Mouse (Mus musculus): ENCODE data around the gene Ugt8a.

Ugt8a gene

DNA sequence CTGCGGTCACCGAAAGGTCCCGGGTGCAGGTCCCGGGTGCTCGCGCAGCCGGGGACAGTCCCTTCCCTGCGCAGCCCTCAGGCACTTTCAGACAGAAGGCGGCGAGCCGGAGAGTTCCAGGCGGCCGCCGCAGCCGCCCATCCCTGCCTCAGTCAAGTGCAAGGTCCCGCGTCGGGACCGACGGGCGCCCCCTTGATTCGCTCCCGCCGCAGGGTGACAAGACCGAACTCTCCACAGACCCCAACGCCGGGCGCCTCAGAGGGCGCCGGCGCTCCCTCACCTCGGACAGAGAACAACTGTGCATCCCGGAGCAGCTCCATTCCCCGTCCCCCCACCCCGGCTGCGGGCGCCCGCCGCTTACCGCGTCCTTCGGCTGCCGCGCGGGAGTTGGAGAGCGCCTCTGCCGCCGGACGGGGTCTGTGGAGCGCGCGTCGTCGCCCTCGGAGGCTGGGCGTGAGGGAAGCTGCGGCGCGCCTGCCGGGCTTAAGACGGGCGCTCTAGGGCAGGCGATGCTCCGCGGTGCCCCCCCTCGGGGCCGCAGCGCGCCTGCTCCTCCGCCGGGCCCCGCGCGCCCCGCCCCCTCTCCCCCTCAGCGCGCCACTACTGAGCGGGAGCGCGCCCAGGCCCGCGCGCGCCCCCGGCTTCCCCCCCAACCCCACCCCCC lies at the start of gene Ugt8a:
TSS of gene Ugt8a (minus strand) at position 528 of the 664 bp plus-strand sequence.
- in situ Hi-C loops (cut with MboI; ENCODE audit: low pct_unique_long_range_greater_than_20kb in 1 of 2, low sequenced_read_pairs in 2 of 2, unreplicated experiment in 1 of 2) = no loop called here

DNA sequence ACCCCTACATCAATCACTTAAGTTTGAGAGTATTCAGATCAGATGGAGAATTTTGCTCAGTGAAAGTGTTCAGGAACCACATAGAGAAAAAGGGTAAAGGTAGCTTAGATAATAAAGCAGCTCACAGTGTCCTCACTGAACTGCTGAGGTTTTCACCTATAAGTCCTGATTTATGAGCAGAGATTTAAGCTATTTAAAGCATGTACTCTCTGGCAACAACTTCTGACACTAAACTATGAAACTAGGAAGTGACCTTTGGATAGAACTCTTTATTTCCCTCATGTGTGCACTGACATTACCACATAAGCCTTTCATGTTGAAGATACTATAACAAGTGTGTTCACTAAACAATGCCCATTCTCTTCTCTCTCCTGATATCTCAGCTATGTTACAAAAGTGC lies 48.2 kb upstream of the Ugt8a start:
- in situ Hi-C loops (cut with MboI; ENCODE audit: low pct_unique_long_range_greater_than_20kb in 1 of 2, low sequenced_read_pairs in 2 of 2, unreplicated experiment in 1 of 2) = no loop called here

DNA sequence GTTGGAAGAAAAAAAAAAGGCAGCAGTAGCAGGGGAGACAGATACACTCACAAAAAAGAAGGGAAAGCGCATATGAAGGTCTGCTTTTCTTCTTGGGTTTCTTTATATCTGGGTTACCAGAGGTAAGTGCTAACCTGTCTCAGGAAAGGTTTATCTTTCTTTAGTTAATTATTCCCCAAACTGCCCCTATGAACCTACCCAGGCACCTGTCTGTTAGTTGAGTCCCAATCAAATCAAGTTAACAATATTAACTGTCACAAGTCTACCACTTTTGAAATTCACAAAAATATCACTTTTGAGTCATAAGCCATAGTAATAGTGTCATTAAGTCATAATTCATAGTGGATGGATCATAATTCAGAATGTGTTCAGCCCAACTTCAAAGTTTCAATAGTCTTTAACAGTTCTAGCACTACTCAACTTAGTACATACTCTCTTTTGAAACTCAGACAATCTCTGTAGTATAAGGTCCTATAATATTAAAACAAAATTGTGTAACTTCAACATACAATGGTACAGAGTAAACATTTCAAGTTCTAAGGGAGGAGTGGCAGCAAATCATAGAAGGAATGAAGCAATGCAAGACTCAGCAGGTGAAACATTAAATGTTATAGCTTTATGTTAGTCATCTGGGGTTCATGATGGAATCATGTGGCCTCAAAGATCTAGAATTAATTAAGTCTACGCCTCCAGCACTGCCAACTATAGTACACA lies 45.4 kb upstream of the Ugt8a start:
- in situ Hi-C loops (cut with MboI; ENCODE audit: low pct_unique_long_range_greater_than_20kb in 1 of 2, low sequenced_read_pairs in 2 of 2, unreplicated experiment in 1 of 2) = no loop called here

DNA sequence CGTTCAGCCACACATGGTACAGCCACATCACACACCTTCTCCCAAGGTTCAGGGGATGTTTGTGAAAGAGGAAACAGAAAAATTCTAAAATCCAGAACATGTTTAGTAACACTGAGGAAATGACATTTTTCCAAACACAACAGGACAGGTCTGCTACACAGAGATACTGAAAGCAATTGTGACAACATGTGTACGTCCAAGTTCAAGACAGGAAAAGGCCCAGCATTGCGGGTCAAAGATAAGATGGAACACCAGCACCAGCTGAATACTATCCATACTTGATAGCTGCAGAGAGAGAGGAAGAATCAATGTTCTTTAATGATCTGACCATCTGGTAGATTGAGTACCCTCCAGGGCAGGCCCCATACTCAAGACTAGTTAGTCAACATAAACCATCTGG lies 41.1 kb upstream of the Ugt8a start:
- in situ Hi-C loops (cut with MboI; ENCODE audit: low pct_unique_long_range_greater_than_20kb in 1 of 2, low sequenced_read_pairs in 2 of 2, unreplicated experiment in 1 of 2) = no loop called here

DNA sequence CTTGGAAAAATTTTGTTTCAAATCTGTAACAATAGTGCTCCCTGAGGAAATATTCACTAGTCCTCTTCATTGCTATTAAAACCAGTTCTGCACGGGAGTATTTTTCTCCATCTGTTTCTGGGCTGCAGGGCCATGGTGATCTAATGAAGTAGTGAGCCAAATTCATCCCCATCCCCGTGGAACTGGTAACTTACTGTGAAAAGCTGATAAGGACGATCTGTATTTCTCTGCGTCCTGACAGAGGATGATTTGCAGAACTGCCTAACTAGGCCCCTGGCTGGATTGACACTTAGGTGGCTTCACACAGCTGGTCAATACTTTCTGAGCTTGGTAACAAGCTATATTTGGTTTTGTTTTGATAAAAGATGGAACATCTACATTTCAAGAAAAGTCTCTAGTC lies 37.5 kb upstream of the Ugt8a start:
- in situ Hi-C loops (cut with MboI; ENCODE audit: low pct_unique_long_range_greater_than_20kb in 1 of 2, low sequenced_read_pairs in 2 of 2, unreplicated experiment in 1 of 2) = no loop called here

DNA sequence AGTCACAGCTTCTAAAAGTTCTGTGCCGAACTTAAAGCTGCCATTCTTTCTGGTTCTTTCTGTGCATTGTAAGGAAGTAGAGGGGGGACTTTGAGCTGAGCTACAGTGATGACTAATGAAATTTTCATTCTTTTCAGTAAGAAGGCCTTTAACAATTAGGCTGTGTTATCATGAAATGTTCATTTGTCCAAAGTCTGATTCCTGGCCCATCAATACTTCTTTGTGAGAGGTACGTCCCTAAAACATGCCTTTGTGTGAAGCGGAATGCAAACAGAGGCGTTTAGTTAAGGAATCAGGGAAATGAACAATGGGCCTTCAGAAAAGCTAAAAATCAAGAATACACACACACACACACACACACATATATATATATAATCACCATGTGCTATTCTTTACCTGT lies 31.0 kb upstream of the Ugt8a start:
- in situ Hi-C loops (cut with MboI; ENCODE audit: low pct_unique_long_range_greater_than_20kb in 1 of 2, low sequenced_read_pairs in 2 of 2, unreplicated experiment in 1 of 2) = no loop called here

DNA sequence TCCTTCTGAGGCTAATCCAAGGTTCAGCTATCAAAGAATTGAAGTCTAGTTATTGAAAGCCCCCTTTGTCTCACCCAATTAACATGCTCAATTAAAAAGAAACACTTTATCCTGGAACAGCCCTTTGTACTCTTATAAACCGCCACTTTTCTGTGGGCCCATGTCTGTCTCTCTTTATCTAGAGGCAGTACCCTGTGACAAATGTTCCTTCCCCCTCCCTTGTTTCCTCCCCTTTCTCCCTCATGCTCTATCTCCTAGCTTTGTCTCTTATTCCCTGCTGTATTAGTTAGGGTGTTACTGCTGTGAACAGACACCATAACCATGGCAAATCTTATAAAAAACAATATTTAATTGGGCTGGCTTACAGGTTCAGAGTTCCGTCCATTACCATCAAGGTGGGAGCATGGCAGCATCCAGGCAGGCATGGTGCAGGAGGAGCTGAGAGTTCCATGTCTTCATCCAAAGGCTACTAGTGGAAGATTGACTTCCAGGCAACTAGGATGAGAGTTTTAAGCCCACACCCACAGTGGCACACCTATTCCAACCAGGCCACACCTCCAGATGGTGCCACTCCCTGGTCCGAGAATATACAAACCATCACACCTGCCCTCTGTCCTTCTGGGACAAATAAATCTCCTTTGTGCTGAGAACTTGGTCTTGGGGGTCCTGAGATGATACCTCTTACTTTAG lies 17.9 kb upstream of the Ugt8a start:
- in situ Hi-C loops (cut with MboI; ENCODE audit: low pct_unique_long_range_greater_than_20kb in 1 of 2, low sequenced_read_pairs in 2 of 2, unreplicated experiment in 1 of 2) = no loop called here

DNA sequence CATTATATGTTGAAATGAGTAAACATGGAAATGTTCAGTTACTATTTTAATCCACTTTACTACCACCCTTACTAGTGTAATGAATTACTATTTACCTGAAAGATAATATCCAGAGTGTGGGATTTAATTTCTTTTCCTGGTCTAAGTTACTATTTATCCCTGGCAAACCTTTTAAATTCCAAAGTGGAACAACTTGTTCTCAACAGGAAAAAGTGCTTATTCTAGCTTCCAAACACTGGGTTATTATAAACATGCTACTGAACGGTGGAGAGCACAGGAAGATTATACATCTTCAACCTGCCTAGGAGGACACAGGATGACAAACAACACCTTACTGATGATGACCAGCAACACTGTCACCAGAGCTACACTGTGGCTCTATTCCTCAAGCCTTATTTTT lies 16.5 kb upstream of the Ugt8a start:
- in situ Hi-C loops (cut with MboI; ENCODE audit: low pct_unique_long_range_greater_than_20kb in 1 of 2, low sequenced_read_pairs in 2 of 2, unreplicated experiment in 1 of 2) = no loop called here

DNA sequence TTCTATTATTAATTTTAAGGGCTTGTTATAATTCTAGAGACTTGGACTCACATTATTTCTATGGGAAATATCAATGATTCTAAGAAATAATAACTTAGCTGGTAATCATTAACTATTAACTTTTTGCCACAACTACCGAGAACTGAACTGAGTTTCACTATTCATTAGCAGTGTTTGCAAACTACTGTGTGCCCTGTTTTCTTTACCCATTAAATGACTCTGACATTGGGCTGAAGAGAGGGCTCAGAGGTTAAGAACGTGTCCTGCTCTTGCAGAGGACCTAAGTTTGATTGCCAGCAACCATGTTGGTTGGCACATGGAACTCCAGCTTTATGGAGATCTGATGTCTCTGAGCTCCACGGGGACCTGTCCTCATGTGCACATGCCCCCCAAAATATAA lies 2.4 kb upstream of the Ugt8a start:
- in situ Hi-C loops (cut with MboI; ENCODE audit: low pct_unique_long_range_greater_than_20kb in 1 of 2, low sequenced_read_pairs in 2 of 2, unreplicated experiment in 1 of 2) = no loop called here

DNA sequence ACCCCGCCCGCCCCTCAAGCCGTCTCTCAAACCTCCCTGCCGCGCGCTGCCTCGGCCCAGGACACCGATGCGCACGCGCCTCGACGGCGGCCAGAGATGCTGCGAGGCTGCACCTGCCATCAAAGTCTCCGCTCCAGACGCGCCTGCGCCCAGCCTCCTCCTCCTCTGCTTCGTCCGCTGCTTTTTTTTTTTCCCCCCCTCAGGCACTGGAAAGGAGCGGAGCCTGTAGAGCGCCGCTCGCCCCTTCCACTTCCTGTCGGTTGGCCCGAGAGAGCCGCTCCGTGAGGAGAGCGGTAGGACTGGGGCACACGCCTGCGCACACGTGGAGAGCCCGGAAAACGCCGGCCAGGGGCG lies 314 bp upstream of the Ugt8a start:
- in situ Hi-C loops (cut with MboI; ENCODE audit: low pct_unique_long_range_greater_than_20kb in 1 of 2, low sequenced_read_pairs in 2 of 2, unreplicated experiment in 1 of 2) = no loop called here

DNA sequence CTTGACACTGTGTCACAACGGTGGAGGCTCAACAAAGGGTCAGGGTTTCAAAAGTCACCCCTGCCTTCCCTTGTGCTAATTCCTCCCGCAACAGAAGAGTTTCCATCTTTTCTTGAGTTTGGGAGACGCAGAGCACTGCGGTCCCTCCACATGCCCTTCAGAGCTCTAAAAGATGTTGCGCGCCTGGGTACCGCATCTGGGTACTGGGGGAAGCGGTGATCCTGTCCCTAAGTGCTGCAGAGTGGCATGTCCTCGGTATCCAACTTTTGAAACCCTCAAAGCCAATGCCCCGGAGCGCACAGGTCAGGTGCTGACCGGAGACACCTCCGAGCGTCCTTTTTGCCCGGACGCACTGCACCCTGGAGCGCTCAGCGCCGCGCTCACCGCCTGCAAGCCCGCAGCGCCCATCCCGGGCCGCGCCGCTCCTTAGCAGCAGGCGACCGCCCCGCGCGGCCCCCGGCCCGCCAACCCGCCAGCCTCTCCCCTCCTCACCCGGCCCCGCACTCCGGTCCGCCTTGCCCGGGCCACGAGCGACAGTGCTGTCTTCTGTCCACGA lies 805 bp downstream of the Ugt8a start:
- in situ Hi-C loops (cut with MboI; ENCODE audit: low pct_unique_long_range_greater_than_20kb in 1 of 2, low sequenced_read_pairs in 2 of 2, unreplicated experiment in 1 of 2) = no loop called here

DNA sequence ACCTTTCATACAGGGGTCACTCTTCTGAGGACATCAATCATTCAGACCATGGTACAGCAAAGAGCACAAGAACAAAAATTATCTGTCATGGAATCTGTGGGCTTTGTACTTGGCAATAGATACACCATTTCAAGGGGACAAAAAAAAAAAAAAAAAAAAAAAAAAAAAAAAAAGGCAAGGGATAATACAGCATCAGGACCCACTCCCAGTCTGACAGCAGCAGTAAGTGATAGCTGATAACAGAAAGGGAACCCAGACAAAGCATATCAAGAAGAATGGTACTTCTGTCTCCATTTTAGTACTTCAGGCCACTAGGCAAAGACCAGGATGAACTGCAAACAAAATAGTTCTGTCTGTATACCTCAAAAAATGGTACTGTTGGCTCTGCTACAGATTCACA lies 2.6 kb downstream of the Ugt8a start:
- in situ Hi-C loops (cut with MboI; ENCODE audit: low pct_unique_long_range_greater_than_20kb in 1 of 2, low sequenced_read_pairs in 2 of 2, unreplicated experiment in 1 of 2) = no loop called here

DNA sequence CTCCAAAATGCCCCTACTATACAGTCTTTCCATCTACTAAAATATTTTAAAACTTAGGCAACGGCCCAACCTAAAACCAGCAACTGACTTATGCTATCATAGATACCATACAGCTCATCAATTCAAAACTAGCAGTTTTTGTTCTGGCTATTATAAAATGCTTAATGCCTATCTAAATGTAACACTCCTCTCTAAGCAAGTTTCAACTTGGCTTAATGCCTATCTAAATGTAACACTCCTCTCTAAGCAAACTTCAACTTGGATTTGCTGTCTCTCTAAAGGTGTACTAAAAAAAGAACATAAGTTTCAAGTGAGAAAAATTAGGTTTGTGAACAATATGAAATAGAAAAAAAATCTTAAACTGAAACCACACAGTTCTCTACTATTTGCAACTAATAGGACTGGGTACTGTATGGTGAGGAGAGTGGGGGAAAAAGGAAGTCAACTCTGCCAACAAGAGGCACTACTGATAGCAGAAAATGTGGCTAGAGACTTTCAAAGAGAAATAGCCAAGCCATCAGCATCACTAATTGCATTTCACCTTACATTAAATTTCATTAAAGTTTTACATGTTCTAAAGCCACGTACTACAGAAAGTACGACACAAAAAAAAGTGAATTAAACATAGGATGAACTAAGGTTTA lies 5.7 kb downstream of the Ugt8a start:
- in situ Hi-C loops (cut with MboI; ENCODE audit: low pct_unique_long_range_greater_than_20kb in 1 of 2, low sequenced_read_pairs in 2 of 2, unreplicated experiment in 1 of 2) = no loop called here

DNA sequence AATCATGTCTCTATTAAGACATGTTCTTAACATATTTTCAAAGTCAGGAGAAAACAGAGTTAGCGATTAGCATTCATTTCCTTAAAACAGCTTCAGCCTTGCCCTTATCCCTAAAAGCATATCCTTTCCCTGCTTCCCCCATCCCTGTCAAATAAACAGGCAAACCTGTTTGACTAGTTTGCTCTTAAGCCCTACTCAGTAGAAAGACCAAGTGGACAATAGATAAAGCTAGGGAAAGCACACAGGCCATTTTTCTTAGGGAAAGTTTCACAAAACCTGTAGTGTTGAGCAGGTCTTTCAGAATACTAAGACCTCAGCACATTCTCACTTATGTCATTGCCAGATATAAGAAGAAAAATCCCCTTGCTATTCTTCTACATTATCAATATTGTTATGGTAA lies 7.4 kb downstream of the Ugt8a start:
- in situ Hi-C loops (cut with MboI; ENCODE audit: low pct_unique_long_range_greater_than_20kb in 1 of 2, low sequenced_read_pairs in 2 of 2, unreplicated experiment in 1 of 2) = no loop called here

DNA sequence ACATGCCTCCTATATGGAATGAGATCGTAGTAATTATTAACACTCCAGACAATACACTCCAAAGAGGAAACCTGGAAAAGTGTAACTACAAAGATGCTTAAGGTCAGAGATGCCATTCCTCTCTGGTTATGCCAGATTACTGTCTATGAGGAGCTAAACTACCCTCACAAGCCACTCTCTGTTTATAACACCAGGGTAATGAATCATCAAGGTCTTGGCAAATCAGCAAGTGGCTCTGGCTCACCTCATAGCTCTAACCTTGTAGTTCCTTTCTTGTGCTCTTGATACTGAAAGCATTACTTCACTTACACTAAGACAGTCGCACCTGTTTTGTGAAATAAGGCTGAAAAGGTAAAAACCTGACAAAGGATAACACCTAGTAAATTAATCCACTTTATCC lies 17.5 kb downstream of the Ugt8a start:
- in situ Hi-C loops (cut with MboI; ENCODE audit: low pct_unique_long_range_greater_than_20kb in 1 of 2, low sequenced_read_pairs in 2 of 2, unreplicated experiment in 1 of 2) = no loop called here

DNA sequence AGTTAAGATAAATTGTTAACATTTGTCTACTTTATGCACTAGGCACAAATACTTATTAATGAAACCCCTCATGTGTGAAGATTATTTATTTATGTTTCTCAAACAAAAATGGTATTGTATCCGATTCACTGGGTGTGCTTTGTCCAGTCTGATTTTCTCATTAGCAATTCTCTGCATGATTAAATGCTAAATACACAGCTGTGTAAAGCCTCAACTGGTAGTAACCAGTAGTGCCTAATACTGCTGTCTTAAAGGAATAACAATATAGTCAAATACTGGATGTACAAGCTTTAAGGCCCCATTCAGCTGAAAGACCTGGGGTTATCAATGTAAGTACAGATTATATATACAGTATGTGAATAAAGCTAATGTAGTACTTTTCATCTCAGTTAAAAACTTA lies 39.4 kb downstream of the Ugt8a start:
- in situ Hi-C loops (cut with MboI; ENCODE audit: low pct_unique_long_range_greater_than_20kb in 1 of 2, low sequenced_read_pairs in 2 of 2, unreplicated experiment in 1 of 2) = no loop called here

DNA sequence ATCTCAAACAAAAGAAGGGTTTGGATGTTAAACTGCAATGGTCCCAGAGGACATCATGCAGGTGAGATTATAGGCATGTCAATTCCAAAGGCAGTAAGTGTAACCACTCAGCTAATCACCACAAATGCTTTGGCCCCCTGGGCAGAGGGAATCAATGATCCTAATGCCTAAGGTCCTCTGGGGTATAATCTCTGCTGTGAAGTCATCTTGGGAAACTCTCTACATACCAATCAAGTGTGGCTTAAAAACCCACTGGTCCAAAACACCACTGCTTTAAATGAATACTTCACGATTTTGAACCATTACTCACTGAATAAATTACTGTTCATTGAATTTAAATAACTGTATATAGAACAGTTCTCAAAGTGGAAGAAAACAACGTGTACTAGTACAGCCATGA lies 51.3 kb downstream of the Ugt8a start:
- in situ Hi-C loops (cut with MboI; ENCODE audit: low pct_unique_long_range_greater_than_20kb in 1 of 2, low sequenced_read_pairs in 2 of 2, unreplicated experiment in 1 of 2) = no loop called here

DNA sequence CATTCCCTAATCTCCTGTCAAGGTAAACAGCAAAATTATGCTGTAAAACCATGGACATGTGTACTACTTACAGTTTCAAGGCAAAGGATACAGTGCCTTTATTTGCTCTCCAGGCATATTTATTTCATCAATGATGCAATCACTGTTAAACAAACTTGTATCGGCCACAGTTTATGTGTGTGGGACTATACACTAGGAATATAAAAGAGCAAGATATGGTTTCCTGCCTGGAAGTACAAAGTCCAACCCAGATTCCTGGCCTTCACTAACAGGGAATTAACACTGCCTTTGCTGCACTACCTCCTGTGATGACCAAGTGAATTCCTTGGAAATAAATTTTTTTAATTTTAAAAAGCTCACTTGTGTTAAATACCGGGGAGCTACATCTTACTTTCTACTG lies 53.5 kb downstream of the Ugt8a start:
- in situ Hi-C loops (cut with MboI; ENCODE audit: low pct_unique_long_range_greater_than_20kb in 1 of 2, low sequenced_read_pairs in 2 of 2, unreplicated experiment in 1 of 2) = no loop called here

DNA sequence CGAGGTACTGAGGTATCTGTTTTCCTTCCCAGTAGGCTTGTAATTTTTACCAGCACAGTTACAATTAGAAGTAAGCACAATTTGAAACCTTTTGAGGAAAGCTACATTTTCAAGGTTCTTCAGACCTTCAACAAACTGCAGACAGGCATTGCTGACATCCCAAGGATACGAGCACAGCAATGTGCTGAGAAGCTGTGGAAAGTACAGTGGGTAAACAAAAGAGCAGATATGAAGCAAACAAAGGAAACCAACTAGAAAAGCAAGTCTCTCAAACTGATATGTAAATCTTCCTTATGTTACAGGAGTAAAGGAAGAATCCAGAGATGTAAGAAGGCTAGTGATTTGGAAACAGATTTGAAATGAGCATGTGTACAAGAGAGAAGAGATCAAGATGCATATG lies 54.0 kb downstream of the Ugt8a start:
- in situ Hi-C loops (cut with MboI; ENCODE audit: low pct_unique_long_range_greater_than_20kb in 1 of 2, low sequenced_read_pairs in 2 of 2, unreplicated experiment in 1 of 2) = no loop called here
